Mouse (Mus musculus) stomach, postnatal 0 days (tissue): ENCODE results near the gene Zdhhc19. TPM values are rescaled to one million over a fixed set of nuclear protein-coding genes. Genes with fewer than 3 reads are reported as not detected.

Experiments
- ATAC-seq: fragments of 200-750 bp; cut with Nextera tagmentation; 2 replicates; pipeline ENCODE4 v1.8.0; 2017; ENCODE audit not compliant: low FRiP score, low TSS enrichment
- DNase-seq: peaks from one replicate; pipeline ENCODE4 v3.0.0-alpha.2; 2016; ENCODE audit warnings: low spot score
- H3K27ac ChIP-seq: fragments of 300-500 bp; sonication (generic); replicated peaks from 2 replicates; pipeline ENCODE4 v1.5.1; 2014; ENCODE audit warnings: mild to moderate bottlenecking, control low read depth
- H3K27me3 ChIP-seq: fragments of 300-500 bp; sonication (generic); 2 replicates; pipeline ENCODE4 v1.6.1; 2014; ENCODE audit warnings: low read length; ENCODE audit not compliant: control insufficient read depth, insufficient read depth
- H3K36me3 ChIP-seq: fragments of 300-500 bp; sonication (generic); 2 replicates; pipeline ENCODE4 v1.6.1; 2014; ENCODE audit warnings: low read length, mixed read lengths; ENCODE audit not compliant: control insufficient read depth, insufficient read depth
- H3K4me1 ChIP-seq: fragments of 300-500 bp; sonication (generic); replicated peaks from 2 replicates; pipeline ENCODE4 v1.6.1; 2014; ENCODE audit warnings: antibody characterized with exemption; ENCODE audit not compliant: control insufficient read depth, insufficient read depth
- H3K4me2 ChIP-seq: fragments of 300-500 bp; sonication (generic); replicated peaks from 2 replicates; pipeline ENCODE4 v1.6.1; 2014; ENCODE audit warnings: low read depth, mild to moderate bottlenecking, control low read depth, moderate library complexity
- H3K4me3 ChIP-seq: fragments of 300-500 bp; sonication (generic); 2 replicates; pipeline ENCODE4 v1.5.1; 2014; ENCODE audit warnings: low read depth, low read length, control low read depth
- H3K9ac ChIP-seq: fragments of 300-500 bp; sonication (generic); 2 replicates; pipeline ENCODE4 v1.6.1; 2014; ENCODE audit warnings: mild to moderate bottlenecking, low read length, control low read depth, mixed read lengths
- H3K9me3 ChIP-seq: fragments of 300-500 bp; sonication (generic); 2 replicates; pipeline ENCODE4 v1.6.1; 2016; ENCODE audit warnings: low read length; ENCODE audit not compliant: control insufficient read depth
- CTCF ChIP-seq: IDR thresholded peaks from 2 replicates; pipeline ENCODE4 v1.5.1; 2016; ENCODE audit warnings: antibody characterized with exemption, low read depth, mild to moderate bottlenecking, moderate library complexity
- EP300 ChIP-seq: optimal IDR thresholded peaks from 2 replicates; pipeline ENCODE3; 2016; ENCODE audit warnings: antibody characterized with exemption
- WGBS: fragments of 180-500 bp; shearing (Covaris S2); extraction: QIAGEN DNeasy Blood & Tissue Kit; methylation state at CpG from one replicate; pipeline ENCODE4 v1.1.7; 2014; 5-methylcytosine and 5-hydroxymethylcytosine counted together
- polyA plus RNA-seq: library from polyadenylated mRNA; unstranded; fragments of >200 nt; fragmentation: Nextera tagmentation; extraction: Ambion mirVana; gene quantifications from 2 replicates; pipeline ENCODE4 v1.2.1, GENCODE M21; 2015

Gene Zdhhc19
- polyA plus RNA-seq, 1 experiment from 2014 or later = not detected

- Histone ChIP-seq H3K4me3 (no peak overlapping the region), H3K4me2 (no peak overlapping the region), H3K4me1 (no peaks in the 10 kb centered on the region), H3K36me3 (no peaks in the 10 kb centered on the region), H3K9me3 (no peaks in the 10 kb centered on the region), H3K9ac (no peak overlapping the region), H3K27ac (peak overlapping the region; percentile 75), H3K27me3 (no peaks in the 10 kb centered on the region)
- DNase-seq (peak; percentile 28), ATAC-seq (no peak)
- 67% methylated on average over 18 of the region's 18 CpGs for WGBS
- TF ChIP-seq EP300 = no peak
- TF ChIP-seq CTCF = no peak
Observed at GRCm38 (mm10) chr16:32510399-32511337, 14.6 kb downstream of the Zdhhc19 start.

- no peaks in the 10 kb centered on the region for H3K9me3 ChIP-seq
- peak; percentile 12 for DNase-seq
- no peaks in the 10 kb centered on the region for H3K4me1 ChIP-seq
- 72% methylated on average over 3 of the region's 3 CpGs for WGBS
- no peak overlapping the region for H3K9ac ChIP-seq
- H3K4me3 ChIP-seq = no peak overlapping the region
- TF ChIP-seq CTCF (no peak), EP300 (no peak)
- no peaks in the 10 kb centered on the region for H3K36me3 ChIP-seq
- H3K27me3 ChIP-seq = no peaks in the 10 kb centered on the region
- no peak for ATAC-seq
- peak overlapping the region; percentile 75; the same call in 1 of the 2 replicates for H3K27ac ChIP-seq
- H3K4me2 ChIP-seq = no peak overlapping the region
Observed at GRCm38 (mm10) chr16:32511338-32511734, 15.3 kb downstream of the Zdhhc19 start.

- no peaks in the 10 kb centered on the region for H3K27me3 ChIP-seq
- no peaks in the 10 kb centered on the region for H3K9me3 ChIP-seq
- no peak overlapping the region for H3K4me3 ChIP-seq
- no peaks in the 10 kb centered on the region for H3K36me3 ChIP-seq
- TF ChIP-seq CTCF (no peak), EP300 (no peak)
- H3K4me1 ChIP-seq = no peaks in the 10 kb centered on the region
- WGBS = 82% methylated on average over 8 of the region's 8 CpGs
- no peak for ATAC-seq
- H3K4me2 ChIP-seq = no peak overlapping the region
- H3K9ac ChIP-seq = no peak overlapping the region
- H3K27ac ChIP-seq = 0 out of 2 replicates have a peak overlapping the region, but pooled peaks have one; percentile 75
- peak; percentile 28 for DNase-seq
Observed at GRCm38 (mm10) chr16:32511827-32512490, 15.9 kb downstream of the Zdhhc19 start.

DNA sequence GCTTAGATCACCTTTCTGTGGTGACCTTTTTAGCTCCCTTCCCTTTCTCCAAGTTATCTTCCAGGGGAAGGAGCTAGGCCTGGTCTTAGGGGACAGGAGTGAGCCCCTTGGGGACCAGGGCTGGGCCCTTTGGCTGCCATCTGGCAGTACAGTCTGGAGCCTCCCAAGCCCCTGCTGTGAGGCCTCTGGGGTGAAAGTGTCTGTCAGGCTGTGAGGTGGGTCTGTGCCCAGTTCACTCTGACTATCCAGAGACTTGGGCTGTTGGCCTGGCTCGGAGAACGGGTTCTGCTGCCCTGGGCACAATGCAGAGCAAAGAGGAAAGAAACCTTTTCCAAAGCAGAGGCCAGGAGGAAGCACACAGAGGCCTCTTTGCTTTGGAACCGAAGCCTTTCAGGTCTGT is 16.9 kb downstream of the Zdhhc19 start:
- TF ChIP-seq EP300 = no peak
- no peak for TF ChIP-seq CTCF
- Histone ChIP-seq H3K36me3 (no peaks in the 10 kb centered on the region), H3K27me3 (no peaks in the 10 kb centered on the region), H3K4me3 (no peak overlapping the region), H3K9me3 (no peaks in the 10 kb centered on the region), H3K9ac (no peak overlapping the region), H3K4me1 (no peaks in the 10 kb centered on the region), H3K4me2 (no peak overlapping the region), H3K27ac (peak overlapping the region; percentile 76)
- DNase-seq (peak; percentile 58), ATAC-seq (no peak)
- WGBS = 14% methylated on average over 3 of the region's 3 CpGs

GRCm38 (mm10) chr16:32513401-32513800 is 17.3 kb downstream of the Zdhhc19 start:
- 70% methylated on average over 6 of the region's 6 CpGs for WGBS
- H3K4me1 ChIP-seq = no peaks in the 10 kb centered on the region
- no peaks in the 10 kb centered on the region for H3K9me3 ChIP-seq
- H3K27me3 ChIP-seq = no peaks in the 10 kb centered on the region
- DNase-seq (peak; percentile 23), ATAC-seq (no peak)
- no peak overlapping the region for H3K4me3 ChIP-seq
- H3K36me3 ChIP-seq = no peaks in the 10 kb centered on the region
- H3K9ac ChIP-seq = no peak overlapping the region
- TF ChIP-seq EP300 (no peak), CTCF (no peak)
- H3K4me2 ChIP-seq = no peak overlapping the region
- peak overlapping the region; percentile 76 for H3K27ac ChIP-seq

DNA sequence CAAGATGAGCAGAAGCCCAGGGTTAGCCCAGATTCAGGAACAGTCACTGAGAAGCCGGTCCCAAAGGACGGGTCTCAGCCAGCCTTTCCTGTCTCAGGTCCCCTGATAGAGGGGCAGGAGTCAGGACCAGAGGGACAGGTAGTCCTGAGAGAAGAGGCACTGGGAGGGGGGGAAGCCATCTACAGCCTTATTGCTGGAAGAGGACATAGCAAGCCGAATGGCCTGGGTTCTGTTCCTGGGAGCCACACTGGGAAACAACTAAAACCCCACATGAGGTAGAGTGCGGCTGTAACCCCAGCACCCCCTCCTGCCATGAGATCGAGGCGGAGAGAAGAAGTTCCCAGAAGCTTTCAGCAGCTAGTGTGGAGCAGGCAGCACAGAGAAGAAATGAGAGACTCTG is 17.9 kb downstream of the Zdhhc19 start:
- ATAC-seq (no peak), DNase-seq (peak; percentile 14)
- Histone ChIP-seq H3K9me3 (no peaks in the 10 kb centered on the region), H3K27ac (no peak overlapping the region), H3K36me3 (no peaks in the 10 kb centered on the region), H3K9ac (no peak overlapping the region), H3K4me3 (no peak overlapping the region), H3K4me1 (no peaks in the 10 kb centered on the region), H3K27me3 (no peaks in the 10 kb centered on the region), H3K4me2 (no peak overlapping the region)
- 88% methylated on average over 6 of the region's 6 CpGs for WGBS
- TF ChIP-seq EP300 (no peak), CTCF (no peak)
